Mouse (Mus musculus): ENCODE results near the gene Irs4. TPM values are rescaled to one million over a fixed set of nuclear protein-coding genes. Genes with fewer than 3 reads are reported as not detected.

Irs4 gene
- total RNA-seq (2021): not detected
- long read RNA-seq, experiment 1: 0 reads
- long read RNA-seq, experiment 2: 0 reads

DNA sequence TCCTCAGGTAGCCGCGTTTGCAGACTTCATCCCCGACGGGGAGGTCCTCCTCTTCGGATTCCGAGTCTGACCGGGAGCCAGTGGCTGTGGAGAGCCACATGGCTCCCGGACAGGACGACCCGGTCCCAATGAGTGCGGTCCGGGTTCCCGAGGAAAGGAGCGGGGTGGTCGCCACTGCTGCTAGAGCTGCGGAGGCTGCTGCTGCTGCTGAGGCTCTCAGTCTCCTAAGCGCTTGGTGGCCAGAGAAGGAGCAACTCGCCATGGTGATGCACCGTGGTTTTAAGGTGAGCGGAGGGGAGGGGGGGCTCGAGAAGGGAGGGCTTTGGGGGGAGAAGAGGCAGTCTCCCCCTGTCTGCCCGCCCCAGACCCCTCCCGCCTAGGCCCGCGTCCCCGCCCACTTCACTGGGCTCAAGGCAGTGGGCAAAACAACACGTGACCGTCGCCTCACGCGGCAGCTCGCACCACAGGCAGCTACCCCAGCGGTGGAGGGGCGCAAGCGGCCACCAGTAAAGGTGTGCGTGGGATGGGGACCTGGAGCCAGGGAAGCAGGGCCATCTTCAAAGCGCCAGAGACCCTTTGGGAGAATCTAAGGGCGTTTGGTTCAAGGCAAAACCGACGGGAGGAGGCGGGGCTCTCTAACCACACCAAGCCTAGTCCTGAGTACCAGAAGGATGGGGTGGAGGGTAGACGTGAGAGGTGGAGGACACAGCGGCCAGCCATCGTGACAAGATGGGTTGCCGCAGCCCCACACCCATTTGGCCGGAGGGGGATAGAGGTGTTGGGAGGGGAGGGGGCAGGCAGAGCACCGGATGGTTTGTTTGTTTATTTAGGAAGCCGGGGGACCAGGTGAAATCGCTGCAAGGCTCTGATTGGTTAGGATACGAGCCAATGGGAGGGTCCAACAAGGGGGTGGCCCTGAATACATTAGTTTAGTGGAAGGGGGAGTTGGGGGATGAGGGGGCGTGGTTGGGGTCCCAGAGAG lies at the start of gene Irs4:
Irs4 (minus strand) TSS at position 327 of the 982 bp plus-strand sequence.
- no peak for DNase-seq

DNA sequence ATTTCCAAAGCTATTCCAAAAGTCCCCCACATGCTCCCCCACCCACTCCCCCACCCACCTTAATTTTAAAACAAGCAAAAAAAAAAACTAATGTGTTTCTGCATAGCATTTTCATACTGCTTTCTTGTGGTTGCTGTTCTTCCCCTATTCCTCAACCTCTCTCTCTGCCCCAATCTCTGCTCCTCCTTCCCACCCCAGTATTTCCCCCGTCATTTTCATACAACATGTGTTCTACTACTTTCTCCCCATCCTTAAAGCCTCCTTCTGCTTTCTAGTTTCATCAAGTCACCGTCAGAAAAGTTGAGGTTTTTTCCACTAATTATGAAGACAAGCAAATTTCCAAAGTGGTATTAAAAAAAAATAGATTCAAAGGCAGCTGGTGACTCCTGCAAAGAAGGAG lies 25.3 kb upstream of the Irs4 start:
- no peak for DNase-seq

DNA sequence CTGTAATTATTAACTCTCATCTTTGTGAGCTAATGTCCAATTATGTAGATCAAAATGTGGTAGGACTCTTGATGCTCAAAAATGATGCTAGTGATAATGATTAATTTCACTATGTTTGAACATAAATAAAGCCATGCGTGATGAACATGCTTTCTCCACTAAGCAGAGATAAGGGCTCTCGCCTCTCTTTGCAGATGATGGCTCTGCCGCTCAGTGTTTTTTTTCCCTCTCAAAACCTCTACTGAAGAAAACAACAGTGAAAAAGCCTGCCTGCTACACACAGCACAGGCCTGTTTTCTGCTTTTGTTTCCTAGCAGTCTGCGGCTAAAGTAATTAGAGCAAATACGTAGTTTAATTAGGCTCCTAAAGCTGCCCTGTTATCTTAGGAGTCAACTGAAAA lies 4.5 kb upstream of the Irs4 start:
- DNase-seq: no peak

DNA sequence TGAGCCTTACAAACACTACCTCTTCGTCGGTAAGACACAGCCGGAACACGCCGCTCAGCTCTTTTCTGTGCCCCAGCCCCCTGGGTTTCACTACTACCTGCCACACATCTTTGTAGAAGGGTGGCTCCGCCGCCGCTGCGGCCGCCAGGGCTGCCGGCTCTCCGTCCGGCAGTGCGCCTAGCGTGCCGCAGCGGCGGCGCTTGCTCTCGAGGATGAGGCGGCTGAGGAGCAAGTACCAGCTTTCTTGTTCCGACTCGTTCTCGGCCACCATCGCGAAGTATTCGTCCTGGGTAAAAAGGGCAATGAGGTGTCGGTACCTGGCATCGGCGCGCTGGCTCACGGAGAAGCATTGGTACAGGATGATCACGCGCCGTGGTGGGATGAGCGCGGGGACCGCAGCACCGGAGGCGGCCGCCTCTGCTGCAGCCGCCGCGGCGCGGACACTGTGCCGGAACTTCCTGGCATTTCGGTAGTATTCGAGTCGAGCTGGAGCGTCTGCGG lies 622 bp downstream of the Irs4 start:
- no peak for DNase-seq

DNA sequence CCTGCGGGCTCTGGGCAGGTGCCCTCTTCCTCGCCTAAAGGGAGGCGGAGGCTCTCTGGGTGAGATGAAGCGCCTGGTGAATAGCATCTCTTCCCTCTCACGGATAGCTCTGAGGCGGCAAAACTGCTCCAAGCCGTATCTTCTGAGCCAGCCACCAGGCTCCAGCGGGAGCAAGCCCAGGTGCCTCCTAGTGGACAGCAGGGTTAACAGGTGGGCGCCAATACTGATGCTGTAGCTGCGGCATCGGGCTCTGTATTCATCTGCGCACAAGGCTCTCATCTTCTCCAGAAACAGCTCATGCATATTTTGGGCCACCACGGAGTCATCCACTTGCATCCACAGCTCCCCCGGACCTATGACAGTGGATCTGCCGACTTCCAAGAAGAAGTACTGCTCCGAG lies 1.1 kb downstream of the Irs4 start:
- no peak for DNase-seq

DNA sequence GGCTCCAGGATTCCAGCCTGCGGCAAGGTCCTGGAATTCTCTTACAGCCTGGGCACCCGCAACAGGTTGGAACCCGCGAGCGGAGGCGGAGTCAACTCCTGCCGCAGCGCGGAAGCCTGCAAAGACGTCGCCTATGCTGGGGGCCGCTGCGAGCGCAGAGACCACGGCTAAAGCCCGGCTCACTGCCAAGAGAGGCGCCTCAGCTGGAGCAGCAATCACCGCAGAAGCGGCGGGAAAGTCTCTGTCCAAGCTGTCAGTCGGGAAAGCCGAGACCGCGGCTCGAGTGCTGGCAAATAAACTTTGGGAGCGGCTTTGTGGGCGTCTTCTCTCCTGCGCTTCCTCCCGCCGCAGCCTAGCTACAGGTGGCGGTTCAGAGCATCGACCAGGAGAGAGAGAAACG lies 3.3 kb downstream of the Irs4 start:
- peak; percentile 5 for DNase-seq

Other genes starting within 250 kb of the Irs4 start
- 1 to 10 TPM; 4.3 to 5.9 TPM for gene Col4a5, start 249.9 kb downstream of the Irs4 start, total RNA-seq (2021)
- gene Gm15294, start 150.0 kb upstream of the Irs4 start, total RNA-seq (2021): not detected